Mouse (Mus musculus) cerebellum, adult 2 months (tissue): Measurements from ENCODE around the gene Kif5c. TPM values are rescaled to one million over a fixed set of nuclear protein-coding genes. Genes with fewer than 3 reads are reported as not detected.
A peak's percentile ranks its signal among the peaks of the same experiment; 100 is the strongest.

ENCODE experiments used
- DNase-seq, 2 experiments: peaks; one replicate each; pipeline ENCODE4 v3.0.0; 2021
- H3K27ac ChIP-seq: fragments of 200-500 bp; 2 replicates; pipeline ENCODE4 v1.5.1; 2012; ENCODE audit warnings: low read length, control low read depth, inconsistent platforms; ENCODE audit not compliant: insufficient read depth
- H3K27me3 ChIP-seq: fragments of 200-500 bp; 2 replicates; pipeline ENCODE4 v1.6.1; 2012; ENCODE audit warnings: inconsistent platforms, mild to moderate bottlenecking, low read length, moderate library complexity; ENCODE audit not compliant: control insufficient read depth, insufficient read depth
- H3K4me1 ChIP-seq: fragments of 200-500 bp; 2 replicates; pipeline ENCODE4 v1.6.1; 2011; ENCODE audit warnings: low read length; ENCODE audit not compliant: control insufficient read depth, insufficient read depth
- H3K4me3 ChIP-seq: fragments of 200-500 bp; replicated peaks from 2 replicates; pipeline ENCODE3; 2011; ENCODE audit warnings: mild to moderate bottlenecking, low read depth, low read length, control low read depth; ENCODE audit not compliant: insufficient read depth
- CTCF ChIP-seq: fragments of 200-500 bp; IDR thresholded peaks from 2 replicates; pipeline ENCODE4 v1.5.1; 2011; ENCODE audit warnings: low read depth, mild to moderate bottlenecking, control low read depth, low read length, moderate library complexity, borderline replicate concordance; ENCODE audit not compliant: insufficient read depth
- POLR2A ChIP-seq: fragments of 200-500 bp; IDR thresholded peaks from 2 replicates; pipeline ENCODE4 v1.6.1; 2011; ENCODE audit warnings: low read length, control low read depth, borderline replicate concordance; ENCODE audit not compliant: insufficient read depth
- WGBS: fragments of 180-500 bp; shearing (Covaris S2); methylation state at CpG from one replicate; pipeline ENCODE4 v1.1.7; 2018; 5-methylcytosine and 5-hydroxymethylcytosine counted together
- polyA plus RNA-seq: library from polyadenylated mRNA; depleted of rRNA; stranded (reverse); fragments of >200 nt; gene quantifications from 2 replicates; pipeline ENCODE4 v1.2.3, GENCODE M21; 2012

The Kif5c gene
- polyA plus RNA-seq, 1 experiment, result 257 TPM

- no peak for DNase-seq
- TF ChIP-seq POLR2A (no peak), CTCF (peak; percentile 14; the same call in 1 of the 2 replicates)
- Histone ChIP-seq H3K27ac (no peak overlapping the region), H3K27me3 (no peaks in the 10 kb centered on the region), H3K4me1 (no peaks in the 10 kb centered on the region), H3K4me3 (no peak overlapping the region)
These were observed 156.6 kb downstream of the Kif5c start for GRCm38 (mm10) chr2:49775735-49776134.

GRCm38 (mm10) chr2:49776407-49776806 is 157.3 kb downstream of the Kif5c start:
- no peak for DNase-seq
- Histone ChIP-seq H3K27ac (no peak overlapping the region), H3K4me1 (no peaks in the 10 kb centered on the region), H3K27me3 (no peaks in the 10 kb centered on the region), H3K4me3 (no peak overlapping the region)
- TF ChIP-seq POLR2A (no peak), CTCF (no peak)
- 86% methylated on average over 4 of the region's 4 CpGs for WGBS

GRCm38 (mm10) chr2:49787376-49788050 is 168.4 kb downstream of the Kif5c start, which contains the start of gene Lypd6b:
Lypd6b (plus strand) TSS chr2:49787688.
- 2% methylated on average over 78 of the region's 79 CpGs for whole genome bisulfite sequencing
- no peaks in the 10 kb centered on the region; the same call in 1 of the 2 replicates for H3K4me1 ChIP-seq
- H3K27me3 ChIP-seq, result no peaks in the 10 kb centered on the region
- H3K27ac ChIP-seq, result no peak within 1 kb of the TSS
- no peak for TF ChIP-seq CTCF
- no peak for TF ChIP-seq POLR2A
- peak within 1 kb of the TSS; percentile 43 for H3K4me3 ChIP-seq
- DNase-seq, result peak; percentile 19 to 32

- Histone ChIP-seq H3K27me3 (no peaks in the 10 kb centered on the region), H3K4me3 (peak overlapping the region; percentile 43), H3K27ac (no peak overlapping the region), H3K4me1 (no peaks in the 10 kb centered on the region; the same call in 1 of the 2 replicates)
- TF ChIP-seq POLR2A, result no peak
- no peak for DNase-seq
- WGBS, result 5% methylated on average over 14 of the region's 14 CpGs
These were observed 168.9 kb downstream of the Kif5c start for GRCm38 (mm10) chr2:49788051-49788418.

GRCm38 (mm10) chr2:49788643-49789042 is 169.5 kb downstream of the Kif5c start:
- DNase-seq, result no peak
- no peak for TF ChIP-seq POLR2A
- TF ChIP-seq CTCF, result no peak
- Histone ChIP-seq H3K27ac (no peak overlapping the region), H3K27me3 (no peaks in the 10 kb centered on the region), H3K4me3 (no peak overlapping the region), H3K4me1 (no peaks in the 10 kb centered on the region; the same call in 1 of the 2 replicates)
- 63% methylated on average over 3 of the region's 3 CpGs for WGBS

GRCm38 (mm10) chr2:49789078-49789477 is 170.0 kb downstream of the Kif5c start:
- WGBS, result 60% methylated on average over 6 of the region's 6 CpGs
- Histone ChIP-seq H3K27ac (no peak overlapping the region), H3K27me3 (no peaks in the 10 kb centered on the region), H3K4me1 (no peaks in the 10 kb centered on the region; the same call in 1 of the 2 replicates), H3K4me3 (no peak overlapping the region)
- no peak for TF ChIP-seq CTCF
- TF ChIP-seq POLR2A, result no peak
- DNase-seq, result no peak

GRCm38 (mm10) chr2:49789504-49789903 is 170.4 kb downstream of the Kif5c start:
- DNase-seq, result no peak
- no peaks in the 10 kb centered on the region for H3K27me3 ChIP-seq
- WGBS, result 70% methylated on average over 5 of the region's 5 CpGs
- H3K4me3 ChIP-seq, result no peak overlapping the region
- H3K27ac ChIP-seq, result no peak overlapping the region
- no peak for TF ChIP-seq POLR2A
- TF ChIP-seq CTCF, result no peak
- no peaks in the 10 kb centered on the region; the same call in 1 of the 2 replicates for H3K4me1 ChIP-seq

- no peaks in the 10 kb centered on the region for H3K27me3 ChIP-seq
- TF ChIP-seq CTCF, result no peak
- TF ChIP-seq POLR2A, result no peak
- no peaks in the 10 kb centered on the region for H3K4me1 ChIP-seq
- 60% methylated on average over 14 of the region's 14 CpGs for WGBS
- H3K4me3 ChIP-seq, result no peak overlapping the region
- no peak for DNase-seq
- no peak overlapping the region for H3K27ac ChIP-seq
These were observed 178.5 kb downstream of the Kif5c start for GRCm38 (mm10) chr2:49797444-49798143.
